In the genomic region with DNA sequence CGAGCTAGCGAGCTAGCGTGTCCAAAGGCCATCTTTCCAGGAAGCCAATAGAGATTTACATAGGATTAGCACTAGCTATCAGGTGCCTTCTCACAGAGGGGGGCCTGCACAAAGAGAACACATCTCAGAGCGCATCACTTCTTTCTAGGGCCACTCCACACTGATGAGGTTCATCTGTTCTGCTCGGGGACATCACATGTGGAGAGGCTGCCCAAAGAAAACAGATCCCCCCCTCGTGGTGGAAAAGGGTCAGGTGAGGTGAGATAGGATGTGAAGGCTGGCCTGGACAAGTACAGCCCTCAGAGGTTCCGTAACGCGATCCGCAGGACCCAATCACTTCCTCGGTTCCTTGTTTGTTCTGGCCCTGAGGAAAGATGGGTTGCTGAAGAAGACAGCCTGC, we compare ENCODE assay signal across 10 mouse cellular contexts.
DNase-seq lines count a peak whose midpoint lies in the region; ATAC-seq and TF ChIP-seq lines count a peak whose summit lies in the region.
"Had no signal": no experiment of that assay in that cellular context is flagged by ENCODE, and none has a peak within 500 bp of the region (broad histone marks: within the 10 kb centered on the region; RNA-seq: fewer than 3 reads in every experiment).

No protein-coding gene starts in this region.

- TF ChIP-seq POLR2A in ES-Bruce4 (IDR thresholded peaks at IDR 0.05; ENCODE audit: insufficient read depth, low read length) = no peak
- no peak for TF ChIP-seq POLR2A in bone marrow, adult 2 months (IDR thresholded peaks at IDR 0.05; ENCODE audit: borderline replicate concordance, control insufficient read depth, low read depth, low read length)

- H3K4me1 ChIP-seq in heart, embryonic 10.5 days = peaks cover 5% of the 10 kb centered on the region; the same call in 1 of the 2 replicates
- H3K4me1 ChIP-seq in ES-Bruce4 (ENCODE audit: control insufficient read depth, insufficient read depth, low read length) = peaks cover 6% of the 10 kb centered on the region
- no peaks in the 10 kb centered on the region for H3K4me1 ChIP-seq in bone marrow, adult 2 months (ENCODE audit: control insufficient read depth, insufficient read depth, low read length)
- H3K4me1 ChIP-seq in kidney, embryonic 14.5 days (ENCODE audit: control insufficient read depth, insufficient read depth, low read length) = no peaks in the 10 kb centered on the region
- no peaks in the 10 kb centered on the region for H3K4me1 ChIP-seq in forebrain, embryonic 13.5 days
- no peaks in the 10 kb centered on the region for H3K4me1 ChIP-seq in hindbrain, embryonic 16.5 days (ENCODE audit: control insufficient read depth, insufficient read depth, low read depth, low read length)
- H3K4me1 ChIP-seq: hindbrain, embryonic 12.5 days had no signal

- peaks cover 37% of the 10 kb centered on the region for H3K36me3 ChIP-seq in heart, embryonic 10.5 days
- H3K36me3 ChIP-seq in ES-Bruce4 (ENCODE audit: control insufficient read depth, insufficient read depth, low read length, poor library complexity, severe bottlenecking) = peaks cover 31% of the 10 kb centered on the region
- peaks cover 28% of the 10 kb centered on the region for H3K36me3 ChIP-seq in kidney, embryonic 14.5 days (ENCODE audit: control insufficient read depth, insufficient read depth, low read length)
- H3K36me3 ChIP-seq in forebrain, embryonic 13.5 days (ENCODE audit: poor library complexity, severe bottlenecking) = peaks cover 34% of the 10 kb centered on the region
- H3K36me3 ChIP-seq in hindbrain, embryonic 16.5 days (ENCODE audit: control insufficient read depth, insufficient read depth, low read length) = peaks cover 11% of the 10 kb centered on the region

- peak; percentile 17 for TF ChIP-seq CTCF in ES-Bruce4 (IDR thresholded peaks at IDR 0.05; ENCODE audit: low read depth, low read length)
- peak; percentile 24; the same call in 1 of the 2 replicates for TF ChIP-seq CTCF in bone marrow, adult 2 months (IDR thresholded peaks at IDR 0.05; ENCODE audit: control insufficient read depth, insufficient read depth, low read length)

- H3K27ac ChIP-seq in heart, embryonic 10.5 days = no peak overlapping the region
- peak overlapping the region; percentile 1 for H3K27ac ChIP-seq in ES-Bruce4 (ENCODE audit: insufficient read depth, low read length)
- no peak overlapping the region for H3K27ac ChIP-seq in bone marrow, adult 2 months (ENCODE audit: control insufficient read depth, insufficient read depth, low read depth, low read length, poor library complexity)
- H3K27ac ChIP-seq in kidney, embryonic 14.5 days (ENCODE audit: low read depth, low read length) = no peak overlapping the region
- no peak overlapping the region for H3K27ac ChIP-seq in forebrain, embryonic 13.5 days
- H3K27ac ChIP-seq in hindbrain, embryonic 16.5 days (ENCODE audit: low read depth, low read length) = no peak overlapping the region
- H3K27ac ChIP-seq: hindbrain, embryonic 12.5 days had no signal

- no peak overlapping the region for H3K9ac ChIP-seq in ES-Bruce4 (ENCODE audit: low read depth, poor library complexity, severe bottlenecking)
- H3K9ac ChIP-seq in kidney, embryonic 14.5 days (ENCODE audit: low read depth, low read length) = no peak overlapping the region
- H3K9ac ChIP-seq in forebrain, embryonic 13.5 days = no peak overlapping the region
- H3K9ac ChIP-seq in hindbrain, embryonic 16.5 days (ENCODE audit: low read depth, low read length) = no peak overlapping the region
- H3K9ac ChIP-seq: hindbrain, embryonic 12.5 days had no signal

- no peak overlapping the region for H3K4me3 ChIP-seq in heart, embryonic 10.5 days
- H3K4me3 ChIP-seq in ES-Bruce4 (ENCODE audit: low read depth, low read length) = no peak overlapping the region
- H3K4me3 ChIP-seq in bone marrow, adult 2 months (replicated peaks; ENCODE audit: control insufficient read depth, low read depth, low read length) = no peak overlapping the region
- no peak overlapping the region for H3K4me3 ChIP-seq in kidney, embryonic 14.5 days (ENCODE audit: low read length)
- H3K4me3 ChIP-seq in forebrain, embryonic 13.5 days = no peak overlapping the region
- H3K4me3 ChIP-seq in hindbrain, embryonic 16.5 days (ENCODE audit: low read length) = no peak overlapping the region
- H3K4me3 ChIP-seq: hindbrain, embryonic 12.5 days had no signal

- peak; percentile 33 to 36 for DNase-seq in heart, adult 9 months (ENCODE audit: low spot score in 2 of 2)
- no peak for DNase-seq in heart, embryonic 10.5 days (ENCODE audit: low spot score)
- DNase-seq in left cerebral cortex, postnatal 25 days (ENCODE audit: low spot score in 2 of 2) = no peak
- DNase-seq: spleen, adult 18-20 months had no signal

- H3K27me3 ChIP-seq in heart, embryonic 10.5 days (ENCODE audit: insufficient read depth, poor library complexity, severe bottlenecking) = no peaks in the 10 kb centered on the region
- H3K27me3 ChIP-seq in ES-Bruce4 (ENCODE audit: control insufficient read depth, insufficient read depth, low read length, poor library complexity, severe bottlenecking) = no peaks in the 10 kb centered on the region
- no peaks in the 10 kb centered on the region for H3K27me3 ChIP-seq in kidney, embryonic 14.5 days (ENCODE audit: control insufficient read depth, insufficient read depth, low read length)
- no peaks in the 10 kb centered on the region for H3K27me3 ChIP-seq in forebrain, embryonic 13.5 days
- no peaks in the 10 kb centered on the region for H3K27me3 ChIP-seq in hindbrain, embryonic 16.5 days (replicated peaks; ENCODE audit: control insufficient read depth, insufficient read depth, low read length)
- H3K27me3 ChIP-seq: hindbrain, embryonic 12.5 days had no signal

- H3K4me2 ChIP-seq in kidney, embryonic 14.5 days (replicated peaks; ENCODE audit: low read depth, low read length) = no peak overlapping the region
- no peak overlapping the region for H3K4me2 ChIP-seq in forebrain, embryonic 13.5 days
- H3K4me2 ChIP-seq in hindbrain, embryonic 16.5 days (ENCODE audit: low read length) = no peak overlapping the region
- H3K4me2 ChIP-seq: hindbrain, embryonic 12.5 days had no signal

- WGBS in heart, embryonic 10.5 days = 68% methylated on average over 11 of the region's 11 CpGs
- WGBS in bone marrow, adult 2 months = 81% methylated on average over 11 of the region's 11 CpGs
- WGBS in kidney, embryonic 14.5 days = 23% methylated on average over 11 of the region's 11 CpGs
- 76% methylated on average over 11 of the region's 11 CpGs for WGBS in forebrain, embryonic 13.5 days
- 77% methylated on average over 11 of the region's 11 CpGs for WGBS in hindbrain, embryonic 16.5 days

- intact Hi-C loops in left cerebral cortex, postnatal 25 days (cut with DNase I) = no loop called here

- TF ChIP-seq EP300 in ES-Bruce4 (IDR thresholded peaks at IDR 0.05; ENCODE audit: insufficient read depth, low read depth, low read length) = no peak

- peaks cover 7% of the 10 kb centered on the region for H3K9me3 ChIP-seq in heart, embryonic 10.5 days
- peaks cover 25% of the 10 kb centered on the region for H3K9me3 ChIP-seq in ES-Bruce4 (replicated peaks; ENCODE audit: control insufficient read depth, insufficient read depth, low read length, poor library complexity, severe bottlenecking)
- peaks cover 8% of the 10 kb centered on the region for H3K9me3 ChIP-seq in kidney, embryonic 14.5 days (ENCODE audit: control insufficient read depth, low read length)
- peaks cover 11% of the 10 kb centered on the region for H3K9me3 ChIP-seq in forebrain, embryonic 13.5 days (replicated peaks)
- peaks cover 8% of the 10 kb centered on the region for H3K9me3 ChIP-seq in hindbrain, embryonic 16.5 days (ENCODE audit: control insufficient read depth, low read length)

- peak; percentile 70 for ATAC-seq in kidney, embryonic 14.5 days (ENCODE audit: low FRiP score, low TSS enrichment)
- ATAC-seq in forebrain, embryonic 13.5 days = no peak
- ATAC-seq in hindbrain, embryonic 16.5 days = no peak

Comparison
In these comparisons a context has a peak if more than half of its experiments do, and no peak if none do; other contexts are left out.
1. DNase-seq: peak in heart, adult 9 months (2 of 2); none in heart, embryonic 10.5 days (single experiment) and left cerebral cortex, postnatal 25 days (0 of 2).